In the genomic region with DNA sequence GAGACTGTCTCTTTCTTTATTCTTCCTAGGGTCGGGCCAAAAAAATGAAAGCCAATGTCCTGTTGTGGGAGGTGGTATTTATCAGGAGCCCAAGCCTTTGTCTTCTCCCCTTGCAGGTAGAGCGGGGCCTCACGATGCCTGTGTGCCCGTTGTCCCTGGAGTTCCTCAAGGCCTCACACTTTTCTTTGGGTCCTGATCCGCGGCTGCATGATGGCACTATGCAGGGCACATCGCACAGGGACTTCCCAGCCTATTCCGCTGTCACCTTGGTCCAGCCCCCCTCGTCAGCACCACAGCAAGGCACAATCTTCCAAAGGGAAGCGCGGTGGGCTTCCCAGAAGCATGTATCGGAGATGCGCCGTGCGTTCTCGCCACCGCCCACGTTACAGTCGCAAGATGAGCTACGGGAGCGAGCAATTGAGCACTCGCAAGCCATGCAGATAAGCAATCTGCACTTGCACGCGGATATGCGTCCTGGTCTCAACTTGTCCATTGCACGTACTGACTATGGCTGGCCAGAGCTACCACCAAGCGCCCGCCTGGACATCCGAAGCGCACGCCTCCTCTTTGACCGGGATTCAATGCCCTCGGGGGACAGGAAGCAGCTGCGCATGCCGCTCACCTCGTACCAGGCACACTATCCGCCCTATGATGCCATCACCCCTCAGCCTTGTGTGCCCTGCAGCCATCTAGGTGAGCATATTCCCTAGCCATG, we compare ENCODE assay signal across 9 mouse cellular contexts. TPM values are rescaled to one million over a fixed set of nuclear protein-coding genes. Genes with fewer than 3 reads are reported as not detected.
A peak's percentile ranks its signal among the peaks of the same experiment; 100 is the strongest.
DNase-seq lines count a peak whose midpoint lies in the region; ATAC-seq and TF ChIP-seq lines count a peak whose summit lies in the region.
"Had no signal": no experiment of that assay in that cellular context is flagged by ENCODE, and none has a peak within 500 bp of the region (broad histone marks: within the 10 kb centered on the region; RNA-seq: fewer than 3 reads in every experiment).

No protein-coding gene starts in this region.

- 25% methylated on average over 37 of the region's 37 CpGs for WGBS in lung, postnatal 0 days
- WGBS in forebrain, embryonic 13.5 days: 35% methylated on average over 37 of the region's 37 CpGs
- 24% methylated on average over 37 of the region's 37 CpGs for WGBS in liver, embryonic 13.5 days (ENCODE audit: insufficient replicate concordance)
- 32% methylated on average over 37 of the region's 37 CpGs for WGBS in stomach, embryonic 14.5 days

- H3K9me3 ChIP-seq in lung, postnatal 0 days (ENCODE audit: low read length): no peaks in the 10 kb centered on the region
- no peaks in the 10 kb centered on the region for H3K9me3 ChIP-seq in forebrain, embryonic 13.5 days (replicated peaks)
- no peaks in the 10 kb centered on the region for H3K9me3 ChIP-seq in liver, embryonic 13.5 days (replicated peaks)
- H3K9me3 ChIP-seq in stomach, embryonic 14.5 days (ENCODE audit: control insufficient read depth, low read depth, low read length): no peaks in the 10 kb centered on the region

- H3K4me3 ChIP-seq in lung, postnatal 0 days (ENCODE audit: low read depth, low read length): no peak overlapping the region
- H3K4me3 ChIP-seq in forebrain, embryonic 13.5 days: peak overlapping the region; percentile 27
- H3K4me3 ChIP-seq in liver, embryonic 13.5 days (replicated peaks): peak overlapping the region; percentile 19; the same call in 1 of the 2 replicates
- H3K4me3 ChIP-seq in stomach, embryonic 14.5 days (ENCODE audit: low read depth, low read length): peak overlapping the region; percentile 15; the same call in 1 of the 2 replicates

- H3K27ac ChIP-seq in lung, postnatal 0 days (ENCODE audit: low read length): no peak overlapping the region
- no peak overlapping the region for H3K27ac ChIP-seq in forebrain, embryonic 13.5 days
- H3K27ac ChIP-seq in liver, embryonic 13.5 days: no peak overlapping the region
- H3K27ac ChIP-seq in stomach, embryonic 14.5 days (ENCODE audit: low read length): no peak overlapping the region

- no peaks in the 10 kb centered on the region for H3K27me3 ChIP-seq in lung, postnatal 0 days (replicated peaks; ENCODE audit: insufficient read depth, low read length)
- peaks cover 13% of the 10 kb centered on the region for H3K27me3 ChIP-seq in forebrain, embryonic 13.5 days
- peaks cover 24% of the 10 kb centered on the region for H3K27me3 ChIP-seq in liver, embryonic 13.5 days
- H3K27me3 ChIP-seq in stomach, embryonic 14.5 days (ENCODE audit: control insufficient read depth, insufficient read depth, low read length): no peaks in the 10 kb centered on the region

- no peak for DNase-seq in lung, postnatal 0 days (ENCODE audit: low spot score)
- no peak for DNase-seq in lung, postnatal 10 days
- no peak for DNase-seq in liver, embryonic 13.5 days
- no peak for DNase-seq in frontal cortex, postnatal 36 days (ENCODE audit: low spot score in 2 of 2)
- DNase-seq in gastrocnemius, adult 18-20 months (ENCODE audit: low spot score): no peak
- no peak for DNase-seq in cerebellum, adult 9-11 months
- DNase-seq: adrenal gland, postnatal 25 days had no signal

- TF ChIP-seq CTCF in lung, postnatal 0 days (IDR thresholded peaks at IDR 0.05): no peak

- peak overlapping the region; percentile 35 for H3K4me2 ChIP-seq in lung, postnatal 0 days (replicated peaks; ENCODE audit: low read depth, low read length)
- H3K4me2 ChIP-seq in forebrain, embryonic 13.5 days: peak overlapping the region; percentile 52
- H3K4me2 ChIP-seq in liver, embryonic 13.5 days: peak overlapping the region; percentile 48
- H3K4me2 ChIP-seq in stomach, embryonic 14.5 days (replicated peaks; ENCODE audit: low read depth, low read length): peak overlapping the region; percentile 37

- no peak for TF ChIP-seq EP300 in lung, postnatal 0 days (IDR thresholded peaks at IDR 0.05)

- no peak for ATAC-seq in lung, postnatal 0 days
- ATAC-seq in forebrain, embryonic 13.5 days: peak; percentile 63
- no peak for ATAC-seq in liver, embryonic 13.5 days (ENCODE audit: low read depth)
- ATAC-seq in stomach, embryonic 14.5 days (ENCODE audit: insufficient number of reproducible peaks, insufficient read depth, low FRiP score, low read depth): no peak

- no peak overlapping the region for H3K9ac ChIP-seq in lung, postnatal 0 days (replicated peaks; ENCODE audit: low read depth)
- H3K9ac ChIP-seq in forebrain, embryonic 13.5 days: peak overlapping the region; percentile 17; the same call in 1 of the 2 replicates
- no peak overlapping the region for H3K9ac ChIP-seq in liver, embryonic 13.5 days
- H3K9ac ChIP-seq in stomach, embryonic 14.5 days (replicated peaks; ENCODE audit: low read depth, low read length): no peak overlapping the region

- H3K36me3 ChIP-seq in lung, postnatal 0 days (ENCODE audit: insufficient read depth, low read length): no peaks in the 10 kb centered on the region
- H3K36me3 ChIP-seq in forebrain, embryonic 13.5 days (ENCODE audit: poor library complexity, severe bottlenecking): no peaks in the 10 kb centered on the region
- no peaks in the 10 kb centered on the region for H3K36me3 ChIP-seq in liver, embryonic 13.5 days
- H3K36me3 ChIP-seq in stomach, embryonic 14.5 days (ENCODE audit: control insufficient read depth, insufficient read depth, low read length): no peaks in the 10 kb centered on the region

- no peaks in the 10 kb centered on the region for H3K4me1 ChIP-seq in lung, postnatal 0 days (ENCODE audit: insufficient read depth, low read depth, low read length)
- no peaks in the 10 kb centered on the region; the same call in 1 of the 2 replicates for H3K4me1 ChIP-seq in forebrain, embryonic 13.5 days
- peaks cover 5% of the 10 kb centered on the region; the same call in 1 of the 2 replicates for H3K4me1 ChIP-seq in liver, embryonic 13.5 days (replicated peaks)
- no peaks in the 10 kb centered on the region for H3K4me1 ChIP-seq in stomach, embryonic 14.5 days (ENCODE audit: control insufficient read depth, insufficient read depth, low read length)

RNA-seq across cellular contexts. Expression of gene Tex45, which starts 5.2 kb away (rescaled TPM):
- polyA plus RNA-seq in lung, postnatal 0 days (2015; fragmentation: Nextera tagmentation; extraction: Ambion mirVana): not detected in 2 replicates
- polyA plus RNA-seq in forebrain, embryonic 13.5 days (2015; fragmentation: Nextera tagmentation; extraction: Ambion mirVana): 0.10 TPM in 1 of 2 replicates, not detected in the other
- polyA plus RNA-seq in liver, embryonic 13.5 days (2015; fragmentation: Nextera tagmentation; extraction: Ambion mirVana): not detected in 2 replicates
- polyA plus RNA-seq in stomach, embryonic 14.5 days (2014; fragmentation: Nextera tagmentation; extraction: Ambion mirVana): not detected in 2 replicates
- total RNA-seq in gastrocnemius, adult 18-20 months (2021): not detected
- total RNA-seq: adrenal gland, postnatal 25 days had no signal

RNA-seq across cellular contexts. Expression of gene Pex11g, which starts 8.4 kb away (rescaled TPM):
- 7.8 and 9.1 TPM in 2 replicates for polyA plus RNA-seq in lung, postnatal 0 days (2015; fragmentation: Nextera tagmentation; extraction: Ambion mirVana)
- polyA plus RNA-seq in forebrain, embryonic 13.5 days (2015; fragmentation: Nextera tagmentation; extraction: Ambion mirVana): 3.9 and 4.8 TPM in 2 replicates
- 3.6 and 4.8 TPM in 2 replicates for polyA plus RNA-seq in liver, embryonic 13.5 days (2015; fragmentation: Nextera tagmentation; extraction: Ambion mirVana)
- 3.9 and 6.2 TPM in 2 replicates for polyA plus RNA-seq in stomach, embryonic 14.5 days (2014; fragmentation: Nextera tagmentation; extraction: Ambion mirVana)
- 1 to 10 TPM; 1.9 to 3.2 TPM for total RNA-seq in gastrocnemius, adult 18-20 months (2021)

RNA-seq across cellular contexts. Expression of gene Zfp358, which starts 17.1 kb away (rescaled TPM):
- 29.8 and 31.6 TPM in 2 replicates for polyA plus RNA-seq in lung, postnatal 0 days (2015; fragmentation: Nextera tagmentation; extraction: Ambion mirVana)
- polyA plus RNA-seq in forebrain, embryonic 13.5 days (2015; fragmentation: Nextera tagmentation; extraction: Ambion mirVana): 67.2 and 72.0 TPM in 2 replicates
- 4.4 and 5.2 TPM in 2 replicates for polyA plus RNA-seq in liver, embryonic 13.5 days (2015; fragmentation: Nextera tagmentation; extraction: Ambion mirVana)
- 29.6 and 32.3 TPM in 2 replicates for polyA plus RNA-seq in stomach, embryonic 14.5 days (2014; fragmentation: Nextera tagmentation; extraction: Ambion mirVana)
- total RNA-seq in gastrocnemius, adult 18-20 months (2021): 10 to 100 TPM; 39.1 to 39.4 TPM

RNA-seq across cellular contexts. Expression of gene Mcoln1, which starts 24.4 kb away (rescaled TPM):
- 38.5 and 40.0 TPM in 2 replicates for polyA plus RNA-seq in lung, postnatal 0 days (2015; fragmentation: Nextera tagmentation; extraction: Ambion mirVana)
- polyA plus RNA-seq in forebrain, embryonic 13.5 days (2015; fragmentation: Nextera tagmentation; extraction: Ambion mirVana): 68.5 and 68.7 TPM in 2 replicates
- polyA plus RNA-seq in liver, embryonic 13.5 days (2015; fragmentation: Nextera tagmentation; extraction: Ambion mirVana): 19.8 and 19.9 TPM in 2 replicates
- 34.3 and 39.0 TPM in 2 replicates for polyA plus RNA-seq in stomach, embryonic 14.5 days (2014; fragmentation: Nextera tagmentation; extraction: Ambion mirVana)
- 10 to 100 TPM; 21.5 to 22.5 TPM for total RNA-seq in gastrocnemius, adult 18-20 months (2021)

RNA-seq across cellular contexts. Expression of gene Pnpla6, which starts 39.3 kb away (rescaled TPM):
- polyA plus RNA-seq in lung, postnatal 0 days (2015; fragmentation: Nextera tagmentation; extraction: Ambion mirVana): 18.1 and 19.0 TPM in 2 replicates
- polyA plus RNA-seq in forebrain, embryonic 13.5 days (2015; fragmentation: Nextera tagmentation; extraction: Ambion mirVana): 20.3 and 23.8 TPM in 2 replicates
- 10.6 and 12.4 TPM in 2 replicates for polyA plus RNA-seq in liver, embryonic 13.5 days (2015; fragmentation: Nextera tagmentation; extraction: Ambion mirVana)
- 24.6 and 27.2 TPM in 2 replicates for polyA plus RNA-seq in stomach, embryonic 14.5 days (2014; fragmentation: Nextera tagmentation; extraction: Ambion mirVana)
- total RNA-seq in gastrocnemius, adult 18-20 months (2021): 10 to 100 TPM in 1 of 2 experiments, 1 to 10 TPM in 1; 8.0 to 10.0 TPM
